Mouse (Mus musculus): ENCODE results near the gene G430095P16Rik.

Gene G430095P16Rik

GRCm38 (mm10) chr8:84740895-84741843 is 18.4 kb downstream of the G430095P16Rik start:
- no peak for DNase-seq (ENCODE audit: low spot score in 2 of 2)

DNA sequence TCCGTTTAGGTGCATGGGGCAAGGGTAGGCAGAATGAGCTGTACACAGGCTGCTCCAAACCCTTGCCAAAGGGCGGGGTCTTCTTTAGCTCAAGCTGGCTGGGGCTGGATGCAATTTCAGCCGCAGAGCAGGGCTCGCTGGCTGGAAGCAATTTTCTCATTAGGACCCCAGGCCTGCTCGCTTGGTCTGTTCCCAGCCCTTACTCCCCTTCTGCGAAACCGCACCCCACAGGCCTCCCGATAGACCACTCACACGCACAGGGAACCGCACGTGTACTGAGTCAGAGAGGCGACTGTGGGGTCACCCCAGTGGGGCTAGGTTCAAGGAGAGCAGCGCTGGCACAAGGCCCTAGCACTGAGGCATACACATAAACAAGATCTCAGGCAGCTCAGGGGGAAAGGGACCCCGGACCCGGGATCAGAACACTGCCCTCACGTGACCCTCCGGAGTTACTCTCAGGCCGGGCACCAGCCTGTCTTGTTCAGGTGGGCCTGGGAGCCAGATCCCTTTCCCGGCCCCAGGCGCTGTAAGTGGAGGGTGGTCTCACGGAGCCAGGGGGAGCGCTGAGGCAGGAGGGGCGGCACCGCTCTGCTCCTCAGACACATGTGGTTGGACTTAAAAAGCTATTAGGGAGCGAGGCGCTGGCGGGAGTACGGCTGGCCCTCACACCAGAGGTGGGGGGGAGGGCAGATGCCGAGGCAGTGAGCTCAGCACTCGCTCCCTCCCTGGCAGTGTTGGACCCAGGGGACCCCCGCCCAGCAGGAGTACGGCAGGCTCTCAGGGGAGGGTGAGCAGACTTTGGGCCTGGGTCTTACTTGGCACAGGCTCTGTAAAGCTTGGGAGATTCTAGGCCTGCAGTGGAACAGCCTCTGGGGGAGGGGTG is 19.6 kb downstream of the G430095P16Rik start:
- no peak for DNase-seq (ENCODE audit: low spot score in 2 of 2)

DNA sequence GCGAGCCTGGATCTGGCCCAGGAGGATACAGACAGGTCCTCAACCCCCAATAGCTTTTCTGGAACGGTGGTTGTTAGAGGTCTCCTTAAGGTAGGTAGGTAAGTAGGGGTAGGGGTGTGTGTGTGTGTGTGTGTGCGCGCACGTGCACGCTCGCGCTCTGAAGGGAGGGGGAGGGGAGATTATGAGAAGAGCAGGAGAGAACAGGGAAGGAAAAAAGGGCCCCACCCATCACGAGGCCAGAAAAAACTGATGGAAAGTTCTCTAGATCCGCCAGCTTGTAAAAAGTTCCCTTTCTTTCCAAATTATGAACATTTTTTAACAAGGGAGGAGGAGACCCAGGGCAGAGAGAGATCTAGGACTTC is 20.2 kb downstream of the G430095P16Rik start:
- no peak for DNase-seq (ENCODE audit: low spot score in 2 of 2)

- no peak for DNase-seq (ENCODE audit: low spot score in 2 of 2)
These were observed 21.0 kb downstream of the G430095P16Rik start for GRCm38 (mm10) chr8:84743517-84744420.

- DNase-seq (ENCODE audit: low spot score in 2 of 2) = peak; percentile 19 to 50
These were observed 22.5 kb downstream of the G430095P16Rik start for GRCm38 (mm10) chr8:84745032-84745925.

DNA sequence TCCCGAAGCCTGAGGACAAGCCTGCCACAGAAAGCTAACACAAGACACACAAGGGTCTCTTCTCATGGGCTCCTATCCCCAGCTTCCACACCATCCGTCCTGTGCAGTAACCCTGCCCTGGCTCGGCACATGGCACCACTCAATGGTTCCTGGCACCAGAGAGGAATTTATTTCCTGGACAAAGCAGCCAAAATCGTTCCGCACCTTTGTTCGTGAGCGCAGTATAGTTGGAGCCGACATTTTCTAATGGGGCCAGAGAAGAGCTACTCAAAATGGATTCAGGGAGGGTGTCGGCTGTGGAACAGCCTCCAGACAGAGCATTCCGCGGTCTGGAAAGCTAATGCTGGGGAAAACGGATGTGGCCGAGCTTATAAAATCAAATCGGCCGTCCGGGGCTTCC is 26.7 kb downstream of the G430095P16Rik start:
- DNase-seq (ENCODE audit: low spot score in 2 of 2) = no peak

DNA sequence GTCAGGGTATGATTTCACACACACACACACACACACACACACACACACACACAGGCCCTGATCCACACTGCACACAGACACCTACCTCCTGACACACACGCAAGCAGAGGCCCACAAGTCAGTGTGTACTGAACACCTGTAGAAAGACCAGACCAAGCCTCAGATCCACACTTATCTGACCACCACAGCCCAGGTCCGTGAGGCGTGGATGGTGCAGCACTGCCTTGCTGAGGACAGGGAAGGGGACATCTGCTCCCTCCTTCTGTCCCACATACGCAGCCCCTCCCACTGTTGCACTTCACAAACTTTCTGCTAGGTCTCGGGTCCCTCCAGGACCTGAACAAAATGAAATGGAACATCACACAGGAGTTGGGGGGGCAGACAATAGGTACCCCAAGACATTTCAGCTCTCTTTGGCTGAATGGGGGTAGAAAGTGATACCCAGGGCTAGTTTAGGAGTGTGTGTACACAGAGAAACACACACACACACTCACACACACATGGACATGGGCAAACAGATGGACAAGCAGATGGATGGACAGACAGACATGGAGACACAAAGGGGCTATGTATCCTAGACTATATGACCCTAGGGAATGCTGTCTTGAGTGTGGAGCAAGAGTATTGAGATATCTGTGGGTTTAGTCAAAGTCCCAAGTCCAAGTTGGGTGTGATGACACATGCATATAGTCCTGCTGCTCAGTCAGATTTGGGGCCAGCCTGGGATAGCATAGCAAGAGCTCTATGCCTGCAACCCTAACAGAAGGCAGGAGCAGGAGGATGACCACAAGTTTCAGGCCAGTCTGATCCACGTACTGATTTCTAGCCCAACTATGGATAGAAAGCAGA is 30.2 kb downstream of the G430095P16Rik start:
- no peak for DNase-seq (ENCODE audit: low spot score in 2 of 2)

- no peak for DNase-seq (ENCODE audit: low spot score in 2 of 2)
These were observed 34.7 kb downstream of the G430095P16Rik start for GRCm38 (mm10) chr8:84757501-84757900.

- DNase-seq (ENCODE audit: low spot score in 2 of 2) = no peak
These were observed 35.5 kb downstream of the G430095P16Rik start for GRCm38 (mm10) chr8:84758308-84758707.

GRCm38 (mm10) chr8:84759126-84759525 is 36.3 kb downstream of the G430095P16Rik start:
- DNase-seq (ENCODE audit: low spot score in 2 of 2) = no peak

GRCm38 (mm10) chr8:84759718-84760117 is 36.9 kb downstream of the G430095P16Rik start:
- DNase-seq (ENCODE audit: low spot score in 2 of 2) = no peak

DNA sequence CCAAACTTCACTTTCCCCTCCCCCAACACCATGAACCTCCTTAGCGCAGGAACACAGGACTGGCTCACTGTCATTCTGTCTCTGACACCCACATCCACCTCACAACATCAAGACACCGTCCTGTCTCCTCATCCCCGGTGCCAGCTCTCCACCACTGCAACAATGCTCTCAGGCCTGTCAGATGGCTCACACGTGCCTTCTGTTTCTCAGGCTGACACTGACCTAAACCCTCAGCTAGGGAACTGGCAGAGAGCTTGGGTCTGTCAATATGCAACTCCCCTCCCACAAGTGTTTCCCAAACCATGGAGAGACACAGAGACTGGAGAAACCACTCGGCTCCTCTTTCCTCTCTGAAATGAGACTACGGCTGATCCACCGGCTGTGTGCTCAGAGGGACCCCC is 37.6 kb downstream of the G430095P16Rik start:
- DNase-seq (ENCODE audit: low spot score in 2 of 2) = no peak

- no peak for DNase-seq (ENCODE audit: low spot score in 2 of 2)
These were observed 38.1 kb downstream of the G430095P16Rik start for GRCm38 (mm10) chr8:84760901-84761300.

- DNase-seq (ENCODE audit: low spot score in 2 of 2) = no peak
These were observed 41.3 kb downstream of the G430095P16Rik start for GRCm38 (mm10) chr8:84764100-84764499.

GRCm38 (mm10) chr8:84764870-84765495 is 42.2 kb downstream of the G430095P16Rik start:
- no peak for DNase-seq (ENCODE audit: low spot score in 2 of 2)

DNA sequence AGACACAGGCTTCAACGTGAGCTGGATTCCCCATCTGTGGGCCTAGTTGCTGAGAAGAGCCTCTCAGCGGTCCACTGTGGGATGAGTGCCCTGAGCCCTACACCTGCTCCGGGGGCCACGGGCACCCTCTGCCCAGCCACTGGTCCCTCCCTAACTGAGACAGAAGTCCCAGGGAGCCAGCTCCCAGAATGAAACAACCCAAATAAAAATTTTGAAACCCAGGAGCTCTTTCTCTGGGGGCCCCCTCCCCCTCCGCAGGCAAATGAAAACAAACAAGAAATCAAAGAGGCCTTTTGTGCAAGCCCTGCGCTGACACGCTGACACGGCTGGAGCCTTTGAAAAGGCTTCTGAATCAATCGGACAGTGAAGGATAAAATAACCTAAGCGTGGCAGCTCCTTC is 42.8 kb downstream of the G430095P16Rik start:
- DNase-seq (ENCODE audit: low spot score in 2 of 2) = no peak

GRCm38 (mm10) chr8:84766422-84766821 is 43.6 kb downstream of the G430095P16Rik start:
- DNase-seq (ENCODE audit: low spot score in 2 of 2) = no peak

DNA sequence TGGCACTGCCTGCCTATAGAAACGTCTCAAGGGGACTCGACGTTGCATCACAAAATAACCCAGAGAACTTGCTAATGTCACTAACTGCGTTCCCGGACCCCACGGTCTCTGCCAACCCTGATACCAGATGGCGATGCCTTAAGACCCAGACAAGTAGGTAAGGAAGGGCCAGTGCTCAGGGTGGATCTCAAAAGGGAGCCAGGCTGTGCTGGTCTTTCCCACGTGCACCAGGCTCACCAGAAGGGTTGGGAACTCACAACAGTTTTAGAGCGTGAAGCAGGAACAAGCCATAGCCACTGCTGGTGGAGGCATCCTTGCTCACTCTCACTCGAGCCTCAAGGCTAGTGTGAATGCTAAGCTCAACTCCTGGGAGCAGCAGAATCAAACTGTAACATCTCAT is 44.4 kb downstream of the G430095P16Rik start:
- DNase-seq (ENCODE audit: low spot score in 2 of 2) = no peak
